In the genomic region with DNA sequence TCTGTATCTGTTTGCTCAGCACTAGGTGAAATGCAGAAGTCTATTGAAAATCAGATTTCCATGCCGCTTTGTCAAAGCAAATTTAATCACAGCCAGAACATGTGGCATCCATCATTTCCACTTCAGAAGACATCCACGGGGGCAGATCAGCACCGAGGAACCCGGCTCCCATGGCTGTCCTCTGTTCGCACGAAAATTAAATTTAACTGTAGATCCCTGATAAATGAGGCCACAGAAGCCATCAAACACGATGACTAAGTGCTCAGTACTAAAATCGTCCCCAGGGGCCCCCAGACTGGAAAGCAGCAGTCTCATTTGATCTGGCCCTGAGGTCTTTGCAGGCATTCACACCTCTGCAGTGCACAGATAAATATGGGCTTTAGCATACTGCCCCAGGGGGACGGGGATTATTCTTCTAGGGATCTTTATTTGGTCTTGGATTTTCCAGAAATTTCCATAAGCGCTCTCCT, we compare ENCODE assay signal across 10 mouse cellular contexts.
DNase-seq lines count a peak whose midpoint lies in the region; ATAC-seq lines count a peak whose summit lies in the region.
"Had no signal": no experiment of that assay in that cellular context is flagged by ENCODE, and none has a peak within 500 bp of the region (broad histone marks: within the 10 kb centered on the region; RNA-seq: fewer than 3 reads in every experiment).

No protein-coding gene starts in this region.

- H3K4me3 ChIP-seq in midbrain, embryonic 15.5 days = no peak overlapping the region

- H3K9me3 ChIP-seq in midbrain, embryonic 15.5 days = no peaks in the 10 kb centered on the region

- 26% methylated on average over 10 of the region's 10 CpGs for WGBS in midbrain, embryonic 15.5 days

- H3K9ac ChIP-seq in midbrain, embryonic 15.5 days = no peak overlapping the region
- H3K9ac ChIP-seq: liver, embryonic 14.5 days had no signal

- H3K27me3 ChIP-seq in midbrain, embryonic 15.5 days (replicated peaks) = no peaks in the 10 kb centered on the region

- peaks cover 11% of the 10 kb centered on the region for H3K4me1 ChIP-seq in midbrain, embryonic 15.5 days

- no peak overlapping the region for H3K4me2 ChIP-seq in midbrain, embryonic 15.5 days

- DNase-seq in kidney, postnatal 10 days = peak; percentile 9
- DNase-seq in kidney, postnatal 25 days = no peak
- DNase-seq in adrenal gland, postnatal 25 days = peak; percentile 2
- DNase-seq in forelimb bud, embryonic 11.5 days (ENCODE audit: low read depth, low spot score) = peak; percentile 13
- DNase-seq in frontal cortex, postnatal 10 days (ENCODE audit: low spot score in 2 of 2) = no peak
- DNase-seq in frontal cortex, postnatal 25 days (ENCODE audit: low spot score in 2 of 2) = no peak
- no peak for DNase-seq in gastrocnemius, adult 8-10 months (ENCODE audit: low spot score in 2 of 2)
- DNase-seq: layer of hippocampus, adult 9-11 months had no signal

- peak; percentile 77 for ATAC-seq in midbrain, embryonic 15.5 days (replicated peaks)

- H3K36me3 ChIP-seq in midbrain, embryonic 15.5 days (replicated peaks) = no peaks in the 10 kb centered on the region

- H3K27ac ChIP-seq in midbrain, embryonic 15.5 days = no peak overlapping the region
- H3K27ac ChIP-seq: liver, embryonic 14.5 days had no signal

Comparison
In these comparisons a context has a peak if more than half of its experiments do, and no peak if none do; other contexts are left out.
1. DNase-seq: peak in kidney, postnatal 10 days (single experiment), adrenal gland, postnatal 25 days (single experiment) and forelimb bud, embryonic 11.5 days (single experiment); none in kidney, postnatal 25 days (0 of 2), frontal cortex, postnatal 10 days (0 of 2), frontal cortex, postnatal 25 days (0 of 2) and gastrocnemius, adult 8-10 months (0 of 2).